Mouse (Mus musculus): ENCODE results near the gene Ptpn18. TPM values are rescaled to one million over a fixed set of nuclear protein-coding genes. Genes with fewer than 3 reads are reported as not detected.

The Ptpn18 gene
- total RNA-seq, 2 experiments from 2014 or later = 10.6 to 11.3 TPM

DNA sequence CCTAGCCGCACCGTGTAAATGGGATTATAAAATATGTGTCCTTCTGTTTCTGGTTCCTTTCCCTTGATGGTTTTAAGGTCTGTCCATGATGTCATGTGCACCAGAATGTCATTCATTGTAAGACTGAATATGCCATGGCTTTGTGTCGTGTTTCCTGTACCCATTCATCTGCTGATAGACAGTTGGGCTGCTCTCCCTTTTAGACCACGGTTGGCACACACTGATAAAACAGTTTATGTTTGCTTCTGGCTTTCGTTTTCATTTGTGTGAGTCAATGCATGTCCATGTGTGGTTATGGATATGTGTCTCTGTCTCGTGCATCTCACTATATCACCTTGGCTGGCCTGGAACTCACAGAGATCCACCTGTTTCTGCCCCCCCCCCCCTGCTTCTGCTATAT, 5.9 kb downstream of the Ptpn18 start:
- no peak for DNase-seq

DNA sequence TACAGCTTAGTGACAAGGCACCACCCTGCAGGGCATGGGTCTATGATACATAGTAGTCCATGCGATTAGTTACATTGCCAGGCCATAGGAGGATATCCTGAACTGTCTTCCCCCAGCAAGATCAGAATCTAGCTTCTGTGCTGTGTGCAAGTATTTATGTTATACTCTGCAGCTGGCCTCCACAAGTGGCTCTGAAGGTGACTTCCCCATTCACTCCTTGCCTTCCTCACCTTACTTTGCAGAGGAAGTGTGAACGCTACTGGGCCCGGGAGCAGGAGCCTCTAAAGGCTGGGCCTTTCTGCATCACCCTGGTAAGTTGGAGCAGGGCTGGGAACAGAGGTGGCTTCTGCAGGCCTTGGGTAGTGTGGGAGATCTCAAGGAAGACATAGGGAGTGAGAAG, 8.5 kb downstream of the Ptpn18 start:
- DNase-seq = no peak

DNA sequence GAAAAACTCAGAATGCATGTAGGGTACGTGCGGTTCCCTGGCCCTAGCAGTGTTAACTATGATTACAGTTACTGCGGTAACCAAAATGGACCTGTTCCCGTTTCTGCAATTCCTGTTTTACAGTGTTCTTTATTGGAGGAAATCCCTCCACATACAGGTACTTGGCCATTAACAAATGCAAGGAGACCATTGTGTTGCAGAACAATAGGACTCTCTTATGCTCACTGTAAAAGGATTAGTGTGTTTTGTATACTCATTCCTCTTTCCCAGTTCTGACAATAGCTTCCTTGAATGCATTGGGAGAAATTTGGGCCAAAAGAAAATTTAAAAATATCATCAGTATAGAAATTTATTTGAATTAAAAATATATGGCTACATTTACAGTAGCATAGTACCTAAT, 8.9 kb downstream of the Ptpn18 start:
- DNase-seq = no peak

DNA sequence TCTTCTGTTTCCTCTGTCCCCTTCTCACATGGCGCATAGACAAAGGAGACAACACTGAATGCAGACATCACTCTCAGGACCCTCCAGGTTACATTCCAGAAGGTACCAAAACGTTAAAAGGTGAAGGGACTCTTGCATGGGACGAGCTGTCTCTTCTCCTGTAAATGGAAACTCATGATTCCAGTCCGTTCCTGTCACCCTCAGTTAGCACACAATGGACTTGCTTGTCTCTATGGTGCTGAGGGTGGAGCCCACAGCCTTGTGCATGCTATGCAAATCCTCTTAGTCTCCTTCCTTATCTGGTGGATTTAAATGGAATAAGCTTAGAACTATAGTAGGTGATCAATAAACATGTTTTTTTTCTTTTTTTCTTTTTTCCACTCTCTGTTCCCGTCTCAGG, 10.2 kb downstream of the Ptpn18 start:
- no peak for DNase-seq

DNA sequence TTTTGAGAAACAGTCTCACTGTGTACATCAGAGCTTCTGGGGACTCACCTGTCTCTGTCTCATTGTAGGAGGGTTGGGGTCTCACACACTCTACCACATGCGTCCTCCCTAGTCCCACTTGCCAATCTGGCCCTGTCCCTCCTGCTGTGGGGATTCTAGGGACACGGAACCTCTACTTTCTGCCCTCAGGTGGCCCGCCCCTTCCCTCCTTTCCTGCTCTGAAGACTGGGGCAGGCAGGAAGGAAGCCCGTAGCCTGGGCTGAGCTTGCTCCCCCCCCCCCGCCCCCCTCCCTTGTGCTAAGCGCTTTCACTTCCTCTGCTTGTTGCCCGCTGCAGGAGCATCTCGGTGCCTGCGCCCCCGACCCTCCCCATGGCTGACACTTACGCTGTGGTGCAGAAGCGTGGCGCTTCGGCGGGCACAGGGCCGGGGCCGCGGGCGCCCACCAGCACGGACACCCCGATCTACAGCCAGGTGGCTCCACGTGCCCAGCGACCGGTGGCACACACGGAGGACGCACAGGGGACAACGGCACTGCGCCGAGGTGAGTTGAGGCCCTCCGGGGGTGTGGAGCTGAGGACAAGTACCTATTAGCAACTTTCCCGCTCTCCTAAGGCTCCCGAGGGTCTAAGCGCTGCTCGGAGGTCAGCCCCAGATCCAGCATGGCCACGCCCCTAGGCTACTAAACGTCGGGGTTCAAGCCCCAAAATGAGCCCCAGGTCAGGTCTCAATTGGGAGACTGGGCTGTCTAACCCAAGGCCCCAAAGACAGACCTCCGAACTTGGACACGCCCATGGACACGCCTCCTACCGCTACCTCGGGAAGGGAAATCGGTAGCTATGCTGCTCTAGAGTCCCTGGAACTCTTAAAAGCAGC, 13.1 kb downstream of the Ptpn18 start:
- DNase-seq = peak; percentile 59

DNA sequence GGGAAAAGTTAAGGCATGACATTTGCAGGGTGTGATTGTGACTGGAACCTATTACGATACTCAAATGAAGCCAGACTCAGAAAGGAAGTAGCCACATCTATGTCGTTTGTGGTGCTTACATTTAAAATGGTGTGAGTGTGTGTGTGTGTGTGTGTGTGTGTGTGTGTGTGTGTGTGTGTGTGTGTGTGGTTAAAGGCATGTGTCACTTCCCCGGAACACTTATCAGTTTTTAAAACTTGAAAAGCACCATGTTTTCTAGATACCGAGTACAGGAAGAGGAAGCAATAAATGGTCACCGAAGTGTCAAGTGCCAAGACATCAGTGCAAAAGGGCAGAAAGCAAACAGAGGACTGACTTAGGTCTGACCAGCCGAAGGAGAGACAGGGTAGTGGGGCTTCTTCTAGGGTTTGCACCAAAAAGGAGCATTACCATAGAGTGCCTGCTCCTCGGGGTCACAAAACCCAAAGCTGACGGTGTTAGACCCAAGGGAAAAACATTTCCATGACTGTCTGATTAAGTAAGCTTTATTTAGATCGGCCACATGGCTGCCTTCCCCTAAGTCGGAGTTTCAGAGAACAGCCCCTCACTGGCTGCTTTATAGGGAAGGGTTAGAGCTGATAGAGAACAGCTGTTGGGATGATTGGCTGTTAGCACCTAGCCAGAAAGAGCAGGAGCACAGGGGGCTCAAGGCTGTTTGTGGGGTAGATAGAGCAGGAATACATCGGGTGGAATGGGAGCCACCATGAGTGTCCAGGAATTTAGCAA, 19.5 kb downstream of the Ptpn18 start:
- no peak for DNase-seq

DNA sequence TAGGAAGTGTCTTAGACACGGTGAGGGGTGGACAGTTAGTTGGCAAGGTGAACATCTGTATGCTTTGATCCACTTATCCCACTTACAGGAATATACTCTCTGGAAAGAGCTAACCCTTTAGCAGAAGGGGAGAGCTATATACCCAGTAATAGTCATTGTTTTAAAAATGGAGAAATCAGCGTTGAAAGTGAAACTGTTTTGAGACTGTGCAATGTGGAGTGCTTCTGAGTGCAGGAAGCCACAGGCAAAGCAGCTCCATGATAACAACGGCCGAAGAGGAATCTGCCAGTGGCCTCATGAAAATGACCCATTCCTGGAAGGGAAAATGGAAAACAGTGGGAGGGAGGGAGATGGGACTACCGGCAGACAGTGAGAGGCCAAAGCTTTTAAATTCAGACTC, 21.2 kb downstream of the Ptpn18 start:
- no peak for DNase-seq

DNA sequence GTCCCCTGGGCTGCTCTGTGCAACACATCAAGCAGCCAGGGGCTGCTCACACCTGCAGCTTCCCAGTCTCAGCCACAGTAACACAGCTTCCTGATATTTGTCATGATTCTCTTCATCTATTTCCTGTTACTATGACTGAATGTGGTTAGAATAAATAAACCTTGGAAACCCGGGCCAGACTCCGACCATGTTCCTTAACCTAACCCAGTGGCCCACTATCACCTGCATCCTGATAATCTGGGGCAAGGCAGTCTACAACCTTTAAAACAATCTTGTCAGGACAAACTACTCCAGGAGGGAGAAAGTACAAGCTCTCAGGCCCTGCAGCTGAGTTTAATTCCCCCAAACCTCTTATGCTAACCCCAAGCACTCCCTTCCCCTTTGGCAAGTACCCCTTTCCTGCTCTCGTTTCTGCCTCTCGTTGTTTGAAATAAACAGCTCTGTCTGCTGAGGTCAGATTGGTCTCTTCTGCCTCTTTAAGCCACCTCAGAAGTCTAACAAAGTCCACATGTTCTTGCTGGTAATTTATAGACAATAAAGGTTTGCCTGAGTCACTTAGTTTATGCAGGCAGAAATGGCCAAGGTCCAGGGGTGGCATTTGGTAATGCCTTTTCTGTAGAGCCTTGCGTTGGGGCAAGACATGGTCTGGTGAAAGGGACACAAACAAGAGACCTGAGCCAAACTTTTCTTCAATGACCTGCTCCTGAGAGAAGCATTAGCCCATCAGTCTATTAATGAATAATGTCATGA, 22.5 kb downstream of the Ptpn18 start:
- no peak for DNase-seq

DNA sequence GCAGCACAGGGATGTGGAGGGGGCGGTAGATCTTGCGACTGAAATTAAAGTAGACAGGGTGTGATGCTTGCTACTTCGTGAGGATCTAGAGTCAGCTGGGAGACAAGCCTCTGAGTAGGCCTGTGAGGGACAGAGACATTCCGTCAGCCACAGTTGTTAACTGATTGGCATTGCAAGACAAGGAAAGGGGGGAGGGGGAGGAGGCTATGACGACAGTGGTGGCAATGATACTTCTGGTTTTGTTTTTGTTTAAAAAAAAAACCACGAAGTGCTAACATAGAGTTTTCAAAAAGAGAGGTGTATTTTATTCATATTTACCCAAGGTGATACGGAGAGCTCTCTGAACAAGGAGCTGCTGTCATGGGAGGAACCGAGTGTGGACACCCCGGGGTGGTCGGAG, 24.9 kb downstream of the Ptpn18 start:
- no peak for DNase-seq

DNA sequence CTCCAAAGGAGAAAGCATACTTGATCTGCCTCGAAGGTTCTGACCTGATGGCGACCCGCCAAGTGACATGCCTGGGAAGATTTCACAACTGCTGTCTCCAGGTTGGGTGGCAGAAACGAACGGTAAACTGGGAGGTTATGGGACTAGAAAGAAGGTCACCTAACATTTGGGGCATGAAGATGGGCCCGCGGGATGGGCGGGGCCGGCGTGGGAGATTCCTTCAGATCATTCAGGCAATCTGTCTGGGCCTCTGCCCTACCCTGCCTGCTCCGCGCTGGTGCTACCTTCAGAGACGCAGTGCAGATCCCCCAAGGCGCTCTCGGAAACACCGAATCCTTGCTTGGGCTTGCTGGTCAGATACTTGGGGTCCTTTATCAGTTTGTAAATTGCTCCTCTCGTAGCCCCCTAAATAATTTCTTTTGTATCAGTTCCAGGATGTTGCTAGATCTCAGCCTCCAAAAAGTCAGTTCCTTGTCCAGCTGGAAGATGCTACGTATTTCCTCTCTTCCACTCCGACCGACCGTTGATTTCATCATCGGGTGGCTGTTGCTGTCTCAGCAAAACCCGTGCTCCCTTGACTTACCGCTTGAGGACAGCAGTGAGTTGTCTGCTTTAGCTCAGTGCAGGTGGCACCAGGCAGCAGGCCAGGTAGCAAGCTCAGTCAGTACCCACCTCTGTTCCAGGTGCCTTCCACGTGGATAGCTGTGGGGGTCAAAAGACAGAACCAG, 26.1 kb downstream of the Ptpn18 start:
- DNase-seq = peak; percentile 41

DNA sequence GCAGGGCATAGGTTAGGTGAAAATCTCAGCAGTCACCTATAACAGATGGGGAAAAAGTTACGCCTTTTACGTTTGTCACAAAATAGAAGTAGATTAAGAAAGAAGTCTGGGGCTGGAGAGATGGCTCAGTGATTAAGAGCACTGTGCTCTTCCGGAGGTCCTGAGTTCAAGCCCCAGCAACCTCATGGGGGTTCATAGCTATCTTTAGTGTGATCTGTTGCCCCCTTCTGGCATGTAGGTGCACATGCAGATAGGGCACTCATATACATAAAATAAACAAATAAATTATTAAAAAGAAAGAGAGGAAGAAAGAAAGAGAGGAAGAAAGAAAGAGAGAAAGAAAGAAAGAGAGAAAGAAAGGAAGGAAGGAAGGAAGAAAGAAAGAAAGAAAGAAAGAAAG, 27.8 kb downstream of the Ptpn18 start:
- no peak for DNase-seq

DNA sequence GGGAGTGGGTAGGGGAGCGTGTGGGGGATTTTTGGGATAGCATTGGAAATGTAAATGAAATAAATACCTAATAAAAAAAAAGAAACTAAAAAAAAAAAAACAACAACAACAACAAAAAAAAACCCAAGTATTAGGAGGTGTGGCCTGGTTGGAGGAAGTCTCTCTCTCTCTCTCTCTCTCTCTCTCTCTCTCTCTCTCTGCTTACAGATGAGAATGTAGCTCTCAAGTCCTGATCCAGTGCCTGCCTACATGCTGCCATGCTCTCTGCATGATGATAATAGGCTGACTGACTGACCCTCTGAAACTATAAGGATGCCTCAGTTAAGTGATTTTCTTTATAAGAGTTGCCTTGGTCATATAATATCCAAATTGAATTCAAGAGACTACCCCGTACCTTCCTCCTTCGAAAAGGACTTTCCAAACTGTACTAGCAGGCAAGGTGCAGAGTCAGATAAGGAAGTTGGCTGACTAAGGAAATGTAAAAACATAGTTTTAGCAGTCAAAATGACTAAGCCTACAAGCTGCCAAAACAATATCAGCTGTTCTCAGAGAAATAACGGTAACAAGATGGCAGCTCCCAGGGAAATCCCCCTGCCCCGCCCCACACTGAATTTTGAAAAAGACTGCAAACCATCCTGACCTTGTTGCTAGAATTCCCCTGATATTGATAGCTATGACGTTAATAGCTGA, 30.4 kb downstream of the Ptpn18 start:
- no peak for DNase-seq

DNA sequence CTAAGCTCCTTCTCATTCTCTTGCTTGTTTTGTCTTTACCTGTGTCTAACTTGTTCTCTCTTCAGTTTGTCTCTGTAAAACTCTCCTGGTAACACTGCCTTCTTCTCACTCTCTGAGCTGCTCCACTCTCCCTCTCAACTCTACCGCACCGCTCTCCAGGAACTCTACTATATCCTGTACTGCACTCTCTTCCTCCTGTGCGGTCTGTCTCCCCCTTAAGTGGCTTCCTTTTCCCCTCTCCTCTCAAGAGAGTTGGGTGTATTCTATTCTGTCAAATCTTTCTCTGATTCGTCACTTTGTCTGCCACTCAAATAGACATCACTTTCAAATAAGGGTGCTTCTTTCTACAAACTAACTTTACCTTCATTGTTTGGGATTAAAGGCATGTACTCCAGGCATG, 31.9 kb downstream of the Ptpn18 start:
- DNase-seq = no peak

DNA sequence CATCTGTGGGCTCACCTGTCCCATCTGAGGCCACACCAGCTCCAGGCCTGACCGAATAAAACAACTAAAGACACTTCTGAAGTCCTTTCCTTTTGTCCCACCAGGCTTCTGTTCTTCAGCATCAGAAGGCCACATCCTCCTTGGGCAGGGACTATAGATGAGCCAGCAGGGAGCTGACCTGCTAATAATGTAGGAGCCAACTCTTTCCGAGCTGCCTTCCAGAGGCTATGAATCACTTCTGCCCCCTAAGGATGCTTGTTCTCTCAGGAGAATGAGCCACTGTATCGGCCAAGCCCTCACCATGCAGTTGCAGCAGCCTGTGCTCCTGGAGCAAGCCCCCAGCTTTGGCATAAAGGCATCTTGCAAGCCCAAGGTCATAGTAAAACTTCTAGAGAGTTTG, 43.4 kb downstream of the Ptpn18 start:
- DNase-seq = no peak

DNA sequence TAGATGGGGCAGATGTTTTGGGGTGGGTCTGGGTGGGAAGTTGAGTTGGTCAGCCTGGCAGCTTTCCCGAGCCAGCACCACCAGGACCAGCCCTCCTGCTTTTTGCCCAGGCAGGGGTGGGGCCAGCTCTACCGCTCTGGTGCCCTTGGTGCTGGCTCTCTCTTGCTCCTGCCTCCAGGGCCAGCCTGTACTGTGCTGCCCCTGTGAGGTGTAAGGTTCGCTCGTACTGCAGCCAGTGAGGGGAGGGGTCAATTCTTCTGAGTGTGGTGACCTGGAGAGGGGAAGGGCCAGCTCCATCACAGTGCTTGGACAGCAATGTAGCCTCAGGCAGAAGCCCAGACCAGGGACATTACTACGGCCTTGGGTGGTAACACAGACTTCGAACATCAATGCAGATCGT, 45.7 kb downstream of the Ptpn18 start:
- no peak for DNase-seq

DNA sequence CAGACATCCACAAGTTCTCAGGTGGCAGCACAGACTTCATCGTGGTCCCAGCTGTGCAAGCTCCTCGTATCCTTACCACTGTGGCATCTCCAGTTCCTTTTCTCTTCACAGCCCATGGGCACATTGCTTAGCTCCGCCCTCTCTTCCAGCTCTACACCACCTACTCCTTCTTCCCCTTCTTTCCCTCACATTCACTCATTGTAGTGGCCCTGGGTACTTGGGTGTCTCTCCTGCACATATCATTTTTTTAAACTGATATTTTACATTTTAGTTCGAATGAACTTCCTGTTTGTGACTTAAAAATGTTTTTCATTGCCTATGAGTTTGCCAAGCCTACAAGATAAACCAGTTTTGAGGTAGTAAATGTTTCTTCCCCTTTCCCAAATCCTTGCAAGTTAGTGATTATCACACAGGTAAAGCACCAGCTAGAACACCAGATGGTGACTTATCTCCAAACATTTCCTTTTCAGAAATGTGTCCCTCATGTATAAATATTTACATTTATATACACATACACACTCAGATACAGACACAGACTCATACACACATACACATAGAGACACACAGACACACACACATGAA, 46.5 kb downstream of the Ptpn18 start:
- DNase-seq = no peak

DNA sequence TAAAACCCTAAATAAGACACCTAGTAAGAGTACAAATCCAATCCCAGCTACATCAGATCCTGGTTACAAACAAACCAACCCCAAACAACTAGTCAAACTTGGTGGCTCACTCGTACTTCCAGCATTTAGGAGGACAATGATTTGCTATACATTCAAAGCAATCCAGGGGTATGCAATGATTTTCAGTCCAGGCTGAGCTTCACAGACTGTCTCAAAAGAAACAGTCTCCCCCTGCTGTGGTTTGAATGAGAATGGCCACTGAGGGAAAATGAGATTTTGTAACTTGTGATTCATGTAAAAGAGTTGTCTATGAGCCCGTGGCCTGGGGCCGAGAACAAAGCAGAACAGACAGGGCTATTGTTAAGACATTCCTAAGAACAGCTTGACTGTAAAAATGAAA, 48.4 kb downstream of the Ptpn18 start:
- DNase-seq = no peak

DNA sequence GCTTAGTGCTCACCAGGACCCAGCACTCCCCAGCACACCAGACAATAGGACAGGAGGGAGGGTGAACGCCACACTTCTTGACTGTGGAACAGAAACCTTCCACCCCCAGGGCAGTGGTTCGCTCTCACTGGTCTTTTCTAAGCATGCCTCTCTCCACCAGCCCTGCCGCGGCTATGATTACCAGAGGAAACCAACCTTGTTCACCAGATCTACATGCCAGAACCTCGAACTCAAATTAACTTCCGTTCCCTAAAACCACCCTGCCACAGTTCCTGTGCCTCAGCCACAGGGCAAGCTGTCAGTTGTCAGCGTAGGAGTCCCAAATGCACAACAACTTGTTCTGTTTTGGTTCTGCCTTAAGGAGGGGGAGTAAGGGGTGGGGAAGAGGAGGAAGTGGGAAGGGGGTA, 51.0 kb downstream of the Ptpn18 start:
- no peak for DNase-seq

DNA sequence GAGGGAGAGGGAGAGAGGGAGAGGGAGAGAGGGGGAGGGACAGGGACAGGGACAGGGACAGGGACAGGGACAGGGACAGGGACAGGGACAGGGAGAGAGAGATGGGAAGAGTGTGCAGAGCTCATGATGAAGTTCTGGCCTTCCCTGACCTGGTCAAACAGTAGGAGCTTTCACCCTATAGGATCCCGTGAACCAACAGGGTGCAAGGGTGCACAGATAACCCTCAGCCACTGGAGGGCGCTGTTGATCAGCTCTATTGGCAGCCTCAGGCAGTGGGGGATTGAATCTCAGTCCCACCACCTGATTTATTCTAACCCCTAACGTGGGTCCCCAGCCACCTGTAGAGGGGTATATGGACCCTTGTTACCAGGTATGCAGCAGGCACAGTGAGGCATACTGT, 51.5 kb downstream of the Ptpn18 start:
- peak; percentile 51 for DNase-seq

DNA sequence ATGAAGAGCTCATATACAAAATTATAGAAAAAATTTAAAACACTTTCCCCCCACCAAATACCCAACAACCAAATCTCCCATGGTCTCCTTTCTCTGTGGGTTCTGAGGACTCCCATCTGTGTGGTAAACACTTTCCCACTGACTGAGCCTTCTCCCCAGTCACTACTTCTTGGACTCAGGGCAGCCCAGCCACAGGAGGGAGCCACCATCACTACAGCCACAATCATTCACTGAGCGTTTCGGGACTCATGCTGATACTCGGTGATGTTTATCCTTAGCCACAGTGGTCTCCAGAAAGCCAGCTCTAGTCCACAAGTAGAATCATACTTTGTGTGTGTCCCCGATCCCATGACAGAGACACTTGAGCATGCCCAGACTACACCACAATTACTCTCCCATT, 53.5 kb downstream of the Ptpn18 start:
- DNase-seq = no peak

DNA sequence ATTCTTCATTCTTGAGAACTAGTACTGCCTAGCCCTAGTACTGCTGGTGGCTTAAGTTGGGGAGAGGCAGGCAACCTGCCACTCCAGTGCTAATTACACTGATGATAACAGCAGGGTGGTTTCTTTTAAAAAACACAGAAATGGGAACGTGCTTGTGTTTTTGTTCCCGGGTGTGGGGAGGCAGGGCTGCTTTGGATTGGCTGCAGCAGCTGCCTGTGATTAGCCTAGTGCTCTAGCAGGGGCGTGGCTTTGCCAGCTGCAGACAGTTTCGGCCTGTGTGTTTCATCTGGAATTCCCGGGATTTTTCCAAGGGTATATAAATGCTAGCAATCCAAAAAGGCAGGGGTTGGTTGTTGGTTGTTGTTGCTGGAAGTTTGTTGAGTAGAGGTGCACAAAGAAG, 57.0 kb downstream of the Ptpn18 start:
- DNase-seq = no peak
